Mouse (Mus musculus) ES-CJ7 (cell line): ENCODE results near the gene Atxn7l3b.
"Not testable (repeated sequence)": the region's sequence is repeated elsewhere in the genome, so short reads cannot be mapped to it uniquely, and the experiment has no call there.

ENCODE experiments used
- DNase-seq: peaks from one replicate; pipeline ENCODE4 v3.0.0; 2011; ENCODE audit warnings: low read depth, low spot score

The Atxn7l3b gene

DNA sequence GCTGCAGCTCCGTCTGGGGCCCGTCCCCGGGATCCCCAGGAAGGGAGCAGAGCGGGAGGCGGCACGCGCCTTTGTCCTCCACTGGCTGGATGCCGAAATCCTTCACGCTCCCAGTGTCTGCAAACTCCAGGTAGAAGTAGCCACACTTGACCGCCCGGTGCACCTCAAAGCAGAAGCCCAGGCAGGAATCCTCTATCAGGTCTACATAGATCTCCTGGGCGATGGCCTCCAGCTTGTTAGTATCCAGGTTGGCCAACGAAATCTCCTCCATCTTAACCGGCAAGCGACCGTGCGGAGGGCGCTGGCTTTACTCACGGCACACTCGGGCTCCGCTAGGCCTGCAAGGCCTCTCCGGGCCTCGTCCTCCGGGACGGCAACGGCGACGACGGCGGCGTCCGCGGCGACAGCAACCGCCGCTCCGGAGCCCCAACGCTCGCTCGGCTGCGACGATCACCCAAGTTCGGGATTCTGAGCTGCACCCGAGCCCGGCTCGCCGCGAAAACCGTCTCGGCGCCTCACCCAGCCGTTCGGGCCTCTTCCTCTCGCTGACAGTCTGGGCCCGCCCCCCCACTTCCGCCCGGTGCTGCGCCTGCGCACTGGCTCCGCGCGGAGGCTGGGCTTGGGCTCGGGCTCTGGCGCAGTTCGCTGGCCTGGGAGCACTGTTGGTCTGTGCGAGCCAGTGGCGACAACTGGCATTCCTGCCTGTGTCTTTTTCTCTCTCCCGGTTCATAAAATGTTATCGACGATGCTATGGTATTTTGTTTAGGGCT is at the start of gene Atxn7l3b:
Gene Atxn7l3b (minus strand): TSS at position 550 of the 770 bp plus-strand sequence.
- peak; percentile 87 for DNase-seq

DNA sequence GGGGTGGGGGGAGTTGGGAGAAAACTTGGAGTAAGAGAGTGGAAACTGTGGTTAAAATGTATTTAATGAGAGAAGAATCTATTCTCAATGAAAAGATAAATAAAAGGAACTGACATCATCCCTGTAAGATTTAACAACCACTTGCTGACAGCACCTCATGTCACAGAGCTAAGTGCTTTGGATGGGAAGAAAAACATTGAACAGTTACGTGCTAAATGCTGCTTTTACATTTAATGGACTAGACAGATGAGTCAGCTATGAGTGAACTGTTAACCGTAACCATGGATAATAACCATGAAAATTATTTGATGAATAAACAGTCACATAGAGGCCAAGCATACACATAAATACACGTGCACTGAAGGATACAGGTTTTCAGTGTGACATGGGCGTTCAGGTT is 48.8 kb upstream of the Atxn7l3b start:
- DNase-seq = no peak

DNA sequence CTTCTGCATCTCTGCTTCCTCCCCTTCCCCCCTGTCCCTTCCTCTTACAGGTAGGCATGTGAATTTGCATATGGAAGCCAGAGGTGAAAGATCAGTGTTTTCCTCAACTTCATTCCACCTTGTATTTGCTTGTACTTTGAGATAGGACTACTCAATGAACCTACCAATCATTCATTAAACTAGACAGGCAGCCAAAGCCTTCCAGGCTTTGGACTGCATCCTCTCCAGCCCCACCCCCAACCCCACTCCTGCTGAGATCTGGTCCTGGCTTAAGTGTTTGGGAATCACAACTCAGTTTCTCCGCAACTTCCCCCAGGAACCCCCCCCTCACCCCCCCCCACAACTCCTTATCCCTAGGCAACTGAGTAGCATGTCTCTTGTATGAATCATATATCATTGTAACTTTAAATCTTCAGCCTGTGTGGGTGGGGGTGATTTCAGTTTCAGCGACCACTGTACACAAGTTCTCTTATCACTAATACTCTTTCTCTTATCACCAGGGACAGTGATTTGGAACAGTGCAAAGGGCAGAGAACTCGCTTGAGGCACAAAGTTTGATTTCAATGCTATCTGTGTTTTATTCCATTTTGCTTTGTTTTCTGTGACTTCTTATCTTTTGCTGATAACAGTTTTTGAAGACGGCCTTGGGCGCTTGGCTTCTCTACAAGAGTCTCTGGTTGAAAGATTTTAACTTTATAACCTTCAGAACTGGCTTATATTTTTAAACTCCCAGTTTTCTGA is 44.7 kb upstream of the Atxn7l3b start:
- no peak for DNase-seq

DNA sequence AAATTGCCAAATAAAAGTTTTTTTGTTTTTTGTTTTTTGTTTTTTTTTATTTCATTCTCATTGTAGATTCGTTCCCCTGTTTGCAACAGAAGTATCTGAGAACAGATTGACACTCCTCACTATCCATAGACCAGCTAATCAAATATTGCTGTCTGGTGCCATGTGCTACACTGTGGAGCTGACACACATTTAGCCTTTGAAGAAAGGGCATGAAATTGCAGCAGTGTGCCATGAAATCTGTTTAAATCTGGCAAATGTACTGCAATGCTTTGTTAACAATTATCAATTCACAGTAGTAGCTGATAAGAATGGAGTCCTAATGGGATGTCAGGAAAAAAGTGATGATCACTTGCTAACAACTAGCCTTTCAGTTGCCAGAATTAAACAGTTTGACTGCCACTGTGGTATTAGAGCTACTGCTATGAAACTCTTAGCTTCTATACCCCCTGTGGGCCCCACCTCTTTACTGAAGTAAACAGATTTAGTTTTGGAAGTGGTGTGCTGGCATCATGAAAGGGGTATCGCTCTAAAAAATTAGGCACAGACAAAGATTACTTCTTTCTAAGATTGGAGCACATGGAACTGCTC is 41.3 kb upstream of the Atxn7l3b start:
- DNase-seq = no peak

DNA sequence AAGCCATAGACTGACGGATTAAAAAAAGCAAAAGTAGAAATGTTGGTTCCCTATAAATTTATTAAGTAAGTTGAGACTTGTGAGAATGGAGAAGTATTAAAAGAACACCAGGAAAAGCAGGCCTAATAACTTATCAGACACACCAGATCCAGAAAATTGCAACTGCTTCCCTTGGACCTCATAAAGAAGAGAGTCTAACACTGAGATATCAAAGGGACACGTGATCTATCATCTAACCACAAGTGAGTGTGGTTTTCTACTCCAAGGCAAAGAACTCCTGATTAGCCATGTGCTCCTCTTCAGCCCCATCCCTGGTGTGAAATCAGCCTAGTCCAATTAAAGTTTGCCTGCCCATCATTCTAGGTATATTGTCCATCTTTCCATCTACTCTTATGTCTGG is 38.8 kb upstream of the Atxn7l3b start:
- no peak for DNase-seq

DNA sequence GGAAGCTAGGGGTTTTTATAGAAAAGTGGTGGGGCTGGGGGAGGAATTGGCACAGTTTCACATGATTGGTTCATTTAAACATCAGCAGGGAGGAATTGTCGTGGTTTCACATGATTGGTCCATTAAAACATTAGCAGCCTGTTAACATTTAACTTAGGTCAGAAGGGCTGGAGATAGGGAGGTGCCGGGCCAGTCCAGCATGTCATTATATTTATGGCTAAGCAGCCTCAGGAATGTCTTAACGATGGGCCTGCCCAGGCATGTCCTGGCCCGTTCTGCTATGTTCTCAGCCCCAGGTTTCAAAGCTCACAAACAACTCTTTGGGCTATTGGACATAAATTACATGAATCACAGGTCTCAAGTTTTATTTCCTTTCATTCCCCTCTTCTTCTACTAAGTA is 33.4 kb upstream of the Atxn7l3b start:
- not testable (repeated sequence) for DNase-seq

DNA sequence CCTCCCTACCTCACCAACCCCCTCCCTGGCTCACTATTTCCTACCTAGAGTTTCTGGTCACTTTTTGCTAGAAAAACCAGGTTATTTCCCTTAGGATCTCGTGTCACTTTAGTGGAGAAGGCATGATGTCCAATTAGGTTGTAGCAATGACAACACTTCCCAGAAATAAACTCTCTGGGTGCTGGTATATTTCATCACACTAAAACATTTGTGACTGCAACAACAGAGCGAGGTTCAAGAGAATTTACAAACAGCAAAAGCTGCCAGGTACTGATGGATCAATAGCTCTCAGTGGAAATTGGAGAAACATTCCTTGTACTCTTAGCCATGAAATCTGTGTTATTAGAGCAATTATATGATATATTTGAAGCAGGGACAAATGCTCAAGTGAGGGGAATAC is 25.3 kb upstream of the Atxn7l3b start:
- DNase-seq = no peak

DNA sequence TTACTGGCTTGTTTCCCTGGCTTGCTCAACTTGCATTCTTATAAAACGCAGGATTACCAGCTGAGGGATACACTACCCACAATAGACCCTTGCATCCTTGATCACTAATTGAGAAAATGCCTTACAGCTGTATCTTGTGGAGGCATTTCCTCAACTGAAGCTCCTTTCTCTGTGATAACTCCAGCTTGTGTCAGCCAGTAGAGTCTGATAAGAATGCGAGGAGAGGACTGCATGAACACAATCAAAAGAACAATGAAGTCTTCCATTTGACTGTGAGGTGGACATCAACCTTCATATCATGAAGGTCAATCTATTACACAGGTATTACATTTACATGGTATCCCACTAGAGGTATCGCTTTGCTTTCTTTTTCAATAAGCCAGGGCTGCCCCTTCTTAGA is 19.7 kb upstream of the Atxn7l3b start:
- DNase-seq = no peak

DNA sequence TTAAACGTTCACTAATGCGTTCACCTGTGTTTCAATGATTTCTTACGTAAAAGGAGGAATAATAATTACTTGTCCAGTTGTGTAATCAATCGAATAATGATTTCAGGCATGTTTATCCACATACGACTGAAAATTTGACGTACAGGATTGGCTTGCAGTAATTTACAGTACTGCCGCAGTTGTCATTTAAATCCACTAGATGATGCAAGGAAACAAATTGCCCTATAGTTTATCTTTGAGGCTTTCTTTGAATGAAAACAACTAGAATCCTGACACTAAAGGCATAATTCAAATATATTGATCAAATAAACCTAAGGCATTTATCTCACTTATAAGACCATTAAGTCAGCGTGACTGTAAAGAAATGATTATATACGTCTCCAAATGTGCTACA is 418 bp upstream of the Atxn7l3b start:
- DNase-seq = no peak

DNA sequence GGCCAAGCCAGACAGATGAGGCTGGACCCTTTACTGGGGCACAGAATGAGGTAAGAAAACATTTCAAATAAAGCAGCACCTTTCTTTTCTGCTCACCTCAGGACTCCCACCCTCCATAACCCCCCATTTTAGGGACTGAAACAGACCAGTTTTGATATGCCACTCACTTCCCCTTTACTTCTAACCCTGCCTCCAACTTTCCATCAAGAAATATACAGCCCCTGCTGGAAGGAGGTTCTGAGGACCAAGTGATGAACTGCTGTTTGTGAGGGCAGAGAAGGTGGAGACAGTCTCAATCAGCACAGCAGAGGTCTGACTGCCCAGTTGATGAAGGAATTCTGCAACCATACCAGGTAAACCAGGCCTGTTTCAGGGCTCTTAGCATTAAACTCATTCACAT is 1.8 kb downstream of the Atxn7l3b start:
- DNase-seq = no peak

DNA sequence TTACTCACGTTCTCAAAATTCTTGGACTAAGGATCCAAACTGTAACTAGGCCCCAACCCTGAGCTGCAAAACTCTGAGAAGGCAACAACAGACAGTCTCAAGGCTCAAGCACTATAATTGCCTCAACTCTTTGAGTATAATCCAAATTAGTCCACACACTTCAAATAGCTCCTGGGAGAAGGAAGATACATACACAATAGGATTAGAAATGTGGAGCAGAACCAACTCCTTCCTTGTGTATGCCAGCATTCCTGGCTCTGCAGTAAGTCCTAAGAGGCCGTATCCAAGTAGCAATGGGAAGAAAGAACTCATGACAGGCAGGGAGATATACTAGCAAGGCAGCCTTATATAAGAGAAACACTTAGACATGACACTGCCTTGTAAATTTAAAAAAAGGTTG is 2.5 kb downstream of the Atxn7l3b start:
- DNase-seq = no peak

DNA sequence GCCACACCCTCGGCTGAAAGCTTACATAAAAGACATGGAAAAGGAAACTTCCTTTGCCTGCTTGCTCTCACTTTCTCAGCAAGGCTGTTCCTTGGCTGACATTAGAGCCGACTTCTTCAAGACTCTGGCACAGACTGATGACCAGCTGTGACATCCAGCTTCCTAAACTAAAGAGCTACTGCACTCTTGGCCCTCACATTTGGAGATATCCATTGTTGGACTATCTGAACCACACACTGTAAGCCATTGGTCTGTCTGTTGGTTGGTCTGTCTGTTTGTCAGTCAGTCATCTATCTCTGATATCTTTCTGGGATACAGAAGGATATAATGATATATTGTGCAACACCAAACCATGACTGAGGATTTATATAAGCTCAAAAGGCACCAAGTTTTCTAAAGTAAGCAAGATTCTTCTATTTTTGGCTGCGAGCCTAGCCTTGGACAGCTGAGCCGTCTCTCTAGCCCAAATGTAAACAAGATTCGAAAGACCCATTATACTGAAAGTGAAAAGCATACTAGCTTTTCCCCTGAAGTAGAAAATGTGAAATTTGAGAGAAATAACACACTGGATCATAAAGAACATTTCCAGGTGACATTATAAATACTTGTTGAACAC is 12.1 kb downstream of the Atxn7l3b start:
- DNase-seq = no peak

DNA sequence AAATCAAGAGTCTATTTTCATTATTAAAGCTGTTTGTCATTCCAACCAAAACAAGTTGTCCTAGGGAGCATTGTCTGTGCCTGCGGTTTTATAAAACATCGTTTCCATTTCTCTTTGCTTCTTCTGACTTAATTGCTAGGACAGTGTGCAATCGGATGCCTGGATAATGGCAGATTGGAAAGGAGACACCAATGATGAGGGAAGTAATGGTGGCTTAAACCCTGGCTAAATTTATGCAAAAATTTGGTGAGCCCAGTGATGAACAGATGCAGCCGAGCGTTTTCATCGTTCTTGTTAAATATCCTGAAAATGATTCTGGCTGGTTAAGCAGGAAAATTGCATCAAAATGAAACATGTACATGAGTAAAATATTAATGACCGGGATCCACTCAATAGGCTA is 28.6 kb downstream of the Atxn7l3b start:
- DNase-seq = no peak

DNA sequence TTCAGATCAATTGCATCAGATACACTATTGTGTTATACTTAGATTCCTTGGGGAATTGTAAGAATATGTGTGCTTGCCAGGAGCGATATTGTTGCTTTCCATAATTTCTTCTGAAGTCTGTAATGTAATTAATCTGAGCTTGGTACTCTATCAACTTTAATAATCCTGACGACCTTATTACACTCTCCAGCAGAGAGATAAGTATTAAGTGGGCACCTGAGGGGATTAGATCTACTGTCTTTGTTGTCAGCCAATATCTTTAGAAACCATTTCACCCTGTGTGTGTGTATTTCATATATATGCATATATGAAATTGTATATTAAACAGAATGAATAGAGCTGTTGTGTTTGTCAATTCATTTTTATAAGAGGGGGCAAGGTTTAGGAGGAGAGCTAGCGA is 29.0 kb downstream of the Atxn7l3b start:
- DNase-seq = no peak

DNA sequence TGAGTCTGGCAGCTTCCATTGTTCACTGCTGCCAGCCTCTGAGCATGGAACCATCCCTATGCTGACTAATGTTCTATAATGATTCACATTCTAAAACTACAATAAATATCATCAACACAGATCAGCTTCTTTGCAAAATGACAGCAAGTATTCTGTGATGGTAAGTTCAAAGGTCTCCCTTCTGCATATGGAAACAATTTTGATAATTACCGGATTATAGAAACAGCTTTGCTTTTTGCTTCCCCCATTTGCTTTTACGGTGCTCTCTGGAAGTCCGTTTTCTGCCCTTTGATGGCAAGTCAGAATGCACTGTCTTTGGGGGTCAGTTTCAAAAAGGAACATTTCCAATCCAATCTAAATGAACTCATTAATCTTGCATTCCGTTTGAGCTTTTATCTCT is 32.2 kb downstream of the Atxn7l3b start:
- DNase-seq = no peak

DNA sequence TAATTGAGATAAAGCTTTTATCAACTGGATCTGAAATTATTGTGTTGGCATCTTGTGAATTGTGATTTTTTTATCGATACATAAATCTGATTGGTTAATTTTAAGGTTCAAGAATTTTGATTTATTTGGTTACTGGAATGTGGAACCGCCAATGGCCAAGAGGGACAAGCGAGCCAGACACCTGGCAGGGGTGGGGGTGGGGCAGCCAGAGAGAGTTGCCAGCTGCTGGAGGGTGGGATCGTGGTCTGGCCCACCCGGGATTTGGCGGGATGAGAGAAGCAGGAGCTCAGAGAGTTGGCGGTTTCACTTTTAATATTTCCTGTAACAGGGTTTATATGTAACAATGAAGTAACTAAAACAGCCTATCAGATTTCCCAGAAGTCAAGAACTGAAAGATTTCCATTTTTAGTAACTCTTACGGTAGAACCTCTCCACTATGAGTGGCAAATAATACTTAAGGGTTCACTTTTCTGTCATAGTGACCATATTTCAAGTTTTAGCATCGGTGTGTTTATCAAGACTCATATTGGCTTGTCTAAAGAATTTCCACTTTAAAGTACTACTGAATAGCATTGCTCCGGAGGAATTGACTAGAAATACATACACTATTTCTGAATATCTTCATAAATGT is 35.1 kb downstream of the Atxn7l3b start:
- no peak for DNase-seq

DNA sequence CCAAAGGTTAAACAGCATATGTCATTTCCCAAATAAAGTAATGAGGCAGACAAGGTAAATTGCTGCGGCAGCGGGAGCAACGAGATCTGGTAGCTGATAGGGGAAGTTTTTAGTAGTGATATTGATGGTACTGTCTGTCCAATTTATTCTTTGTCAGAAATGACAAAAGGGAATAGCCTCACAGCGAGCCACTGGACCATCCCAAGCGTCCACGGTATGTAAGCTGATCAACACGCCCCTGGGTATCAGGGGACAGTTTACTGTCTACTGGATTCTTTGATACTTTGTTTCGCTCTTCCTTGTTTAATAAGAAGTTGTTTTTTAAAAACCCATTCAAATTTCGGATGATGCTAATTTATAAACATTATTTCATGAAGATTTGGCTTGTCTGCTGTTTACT is 44.7 kb downstream of the Atxn7l3b start:
- DNase-seq = no peak

DNA sequence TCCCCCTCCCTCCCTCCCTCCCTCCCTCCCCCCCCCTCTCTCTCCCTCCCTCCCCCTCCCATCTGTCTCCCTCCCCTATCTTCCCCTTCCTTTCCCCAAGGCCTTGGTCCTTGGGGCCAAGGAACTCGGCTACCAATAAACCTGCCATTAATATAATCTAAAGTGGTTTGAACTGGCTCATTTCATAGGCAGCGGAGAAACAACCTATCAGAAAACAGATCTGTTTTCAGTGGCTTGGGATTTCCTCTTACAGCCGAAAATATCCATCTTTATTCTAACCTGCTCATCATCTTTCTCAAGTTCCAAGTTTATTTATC is 45.2 kb downstream of the Atxn7l3b start:
- no peak for DNase-seq

DNA sequence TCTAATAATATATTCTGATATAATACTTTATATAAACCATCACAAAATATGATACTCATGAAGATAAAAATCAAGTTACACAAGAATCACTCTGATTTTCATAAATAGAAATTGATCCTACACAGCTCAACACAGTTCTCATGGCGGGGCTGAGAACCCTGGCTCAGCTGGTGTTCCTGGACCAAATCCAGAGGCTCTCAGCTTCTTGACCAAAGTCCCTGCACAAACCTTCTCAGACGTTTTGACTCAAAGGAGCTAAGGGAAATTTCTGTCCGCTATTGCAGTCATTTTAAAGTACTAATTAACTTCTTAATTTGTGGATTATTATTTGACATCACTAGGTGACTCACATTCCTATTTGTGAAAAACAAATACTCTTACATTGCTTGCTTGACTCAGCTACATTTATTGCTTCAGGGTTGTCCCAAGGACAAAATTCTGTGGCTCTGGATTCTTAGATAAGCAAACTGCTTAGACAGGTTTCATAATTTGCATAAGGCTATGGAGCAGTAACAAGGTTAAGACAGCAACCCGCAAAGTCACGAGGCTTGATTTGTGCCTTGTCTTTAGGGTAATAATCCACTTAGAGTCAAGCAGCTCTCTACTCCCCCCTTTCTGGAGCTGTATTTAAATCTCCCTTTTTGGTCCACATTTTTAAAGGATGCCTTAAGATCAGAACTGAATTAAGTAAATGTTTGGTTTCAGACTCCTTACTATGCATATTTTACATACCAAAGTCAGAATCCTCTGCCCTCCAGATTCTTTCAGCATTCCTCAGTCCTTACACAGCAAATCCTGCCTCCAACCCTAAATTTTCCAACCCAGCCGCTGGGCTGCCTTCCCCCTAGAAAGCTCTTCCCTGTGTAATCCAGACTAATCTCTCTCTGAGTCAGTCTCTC is 45.8 kb downstream of the Atxn7l3b start:
- DNase-seq = peak; percentile 13

DNA sequence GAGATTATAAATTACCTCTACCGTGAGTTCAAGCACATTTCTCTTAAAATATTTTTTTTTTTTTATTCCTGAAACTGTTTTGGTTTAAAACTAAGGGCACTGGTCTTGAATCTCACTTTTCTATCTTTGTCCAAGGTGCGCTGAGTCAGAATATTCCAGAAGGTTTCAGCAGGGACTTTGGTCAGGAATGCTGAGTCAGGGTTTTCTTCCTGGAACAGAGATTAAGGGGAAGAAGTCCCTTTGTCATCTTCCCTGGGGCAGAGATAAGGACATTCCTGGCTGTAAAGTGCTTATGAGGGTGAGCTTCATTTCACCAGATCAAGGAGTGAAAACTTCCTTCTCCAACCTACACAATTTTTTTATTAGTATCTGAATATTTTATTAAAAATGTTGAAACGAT is 46.7 kb downstream of the Atxn7l3b start:
- DNase-seq = no peak
